Mouse (Mus musculus): ENCODE measurements around the gene Igfbp7. TPM values are rescaled to one million over a fixed set of nuclear protein-coding genes. Genes with fewer than 3 reads are reported as not detected.

Igfbp7 gene
- polyA plus RNA-seq (2012; rRNA removed): 14.2 and 14.4 TPM in 2 replicates

DNA sequence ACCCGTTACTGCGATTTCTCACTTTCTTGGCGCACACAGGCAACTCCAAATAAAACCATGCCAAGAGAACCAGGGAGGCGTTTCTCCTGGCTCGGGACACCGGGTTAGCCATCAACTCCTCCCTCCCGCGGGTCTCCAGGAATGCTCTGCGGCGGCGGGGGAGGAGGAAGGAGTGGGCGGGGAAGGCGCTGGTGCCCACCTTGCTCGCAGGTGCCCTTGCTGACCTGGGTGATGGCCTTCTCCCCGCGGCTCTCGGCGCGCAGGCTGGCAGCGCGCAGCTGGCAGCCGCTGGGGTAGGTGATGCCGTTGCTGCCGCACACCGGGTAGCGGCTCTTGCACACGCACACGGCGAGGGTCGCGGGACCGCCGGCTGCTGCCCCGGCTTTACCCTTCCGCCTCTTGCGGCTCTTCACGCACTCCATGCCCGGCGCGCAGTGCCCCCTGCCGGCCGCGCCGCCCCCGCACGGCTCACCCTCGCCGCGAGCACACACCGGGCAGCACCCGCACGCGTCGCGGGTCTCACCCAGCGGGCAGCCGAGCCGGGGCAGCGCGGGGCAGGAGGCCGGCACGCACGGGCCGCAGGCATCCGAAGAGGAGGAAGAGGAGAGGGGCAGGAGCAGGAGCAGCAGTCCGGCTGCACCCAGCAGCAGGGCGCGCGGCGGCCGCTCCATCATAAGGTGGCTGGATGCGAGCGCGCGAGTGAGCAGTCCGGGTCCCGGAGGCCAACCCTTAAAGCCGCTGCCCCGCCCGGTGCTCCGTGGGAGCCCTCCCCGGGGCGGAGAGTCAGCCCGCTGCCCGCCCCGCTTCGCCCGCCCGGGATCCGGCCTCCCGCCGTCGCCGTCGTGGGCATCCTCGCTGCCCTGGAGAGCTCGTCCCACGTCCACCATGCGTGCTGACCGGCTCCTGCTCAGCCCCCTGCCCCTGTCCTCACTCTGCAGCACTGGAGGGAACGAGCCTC is at the start of gene Igfbp7:
Gene Igfbp7 (minus strand): TSS at position 701 of the 958 bp plus-strand sequence.

DNA sequence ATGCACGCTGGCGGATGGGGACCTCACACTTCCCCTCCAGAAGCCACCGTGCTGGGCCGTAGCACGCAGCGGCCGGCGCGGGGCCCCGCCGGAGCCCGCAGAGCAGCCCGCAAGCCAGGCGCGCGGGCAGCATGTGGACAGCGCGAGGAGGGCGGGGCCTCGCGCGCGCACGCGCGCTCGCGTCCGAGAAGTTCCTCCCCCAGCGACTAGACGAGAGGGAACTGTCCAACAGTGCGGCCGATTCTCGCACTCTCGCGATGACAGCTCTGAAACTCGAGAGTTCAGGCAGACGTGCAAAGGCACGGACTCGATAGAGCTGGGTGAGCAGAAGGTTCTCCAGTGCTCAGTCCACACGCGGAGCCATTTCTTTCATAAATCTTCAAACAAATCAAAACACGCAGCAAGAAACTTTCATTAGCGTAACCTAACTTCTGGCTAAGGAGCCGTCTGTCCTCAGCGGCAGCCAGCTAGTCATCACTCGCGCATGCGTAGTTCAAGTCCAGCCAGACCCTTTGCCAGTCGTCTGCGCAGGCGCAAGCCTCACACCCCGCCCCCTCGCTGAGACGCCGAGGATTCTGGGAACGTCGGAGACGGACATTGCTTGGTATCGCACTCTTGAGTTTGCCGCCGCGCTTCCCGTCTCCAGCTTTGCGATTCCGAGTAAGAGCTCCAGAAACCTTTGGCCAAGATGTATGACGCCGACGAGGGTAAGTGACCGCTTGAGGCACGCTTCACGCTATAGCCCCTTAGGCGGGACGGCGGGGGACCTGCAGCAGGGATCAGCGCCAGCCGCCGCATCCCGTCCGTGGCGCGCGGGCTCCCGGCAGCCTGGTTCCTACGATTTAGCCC is 97.7 kb downstream of the Igfbp7 start, which contains the start of the genes Noa1 and Polr2b:
Gene Noa1 (minus strand): TSS at position 161 of the 849 bp plus-strand sequence.
Gene Polr2b (plus strand): TSS at position 224 of the 849 bp plus-strand sequence.

Other genes starting within 250 kb of the Igfbp7 start
- 0.05 TPM in 1 of 2 replicates, not detected in the other for gene Spink2, start 196.6 kb downstream of the Igfbp7 start, polyA plus RNA-seq (2012; rRNA removed)
- gene Rest, start 142.6 kb downstream of the Igfbp7 start, polyA plus RNA-seq (2012; rRNA removed): 3.6 and 4.3 TPM in 2 replicates
- gene Noa1, start 98.0 kb downstream of the Igfbp7 start, polyA plus RNA-seq (2012; rRNA removed): 9.8 and 11.6 TPM in 2 replicates
- gene Polr2b, start 97.9 kb downstream of the Igfbp7 start, polyA plus RNA-seq (2012; rRNA removed): 26.0 and 29.1 TPM in 2 replicates